Mouse (Mus musculus): ENCODE results near the gene Oas3. TPM values are rescaled to one million over a fixed set of nuclear protein-coding genes. Genes with fewer than 3 reads are reported as not detected.

Oas3 gene
- polyA plus RNA-seq, 1 experiment from 2014 or later: 0.40 TPM

- Histone ChIP-seq H3K27ac (replicated peaks) (no peak overlapping the region), H3K4me1 (replicated peaks; ENCODE audit: control insufficient read depth, insufficient read depth) (no peaks in the 10 kb centered on the region), H3K4me2 (replicated peaks; ENCODE audit: low read depth) (no peak overlapping the region), H3K9me3 (ENCODE audit: control insufficient read depth, low read length) (no peaks in the 10 kb centered on the region), H3K9ac (ENCODE audit: low read length) (no peak overlapping the region), H3K36me3 (ENCODE audit: control insufficient read depth, insufficient read depth, low read length) (no peaks in the 10 kb centered on the region), H3K27me3 (ENCODE audit: control insufficient read depth, insufficient read depth, low read length) (no peaks in the 10 kb centered on the region), H3K4me3 (ENCODE audit: low read depth, low read length) (no peak overlapping the region)
- ATAC-seq (ENCODE audit: low FRiP score, low TSS enrichment) (no peak), DNase-seq (ENCODE audit: low spot score) (no peak)
- TF ChIP-seq CTCF (IDR thresholded peaks at IDR 0.05; ENCODE audit: low read depth) (no peak), EP300 (optimal IDR thresholded peaks at IDR 0.05) (no peak)
- 57% methylated on average over 1 of the region's 1 CpGs for WGBS
Measured at GRCm38 (mm10) chr5:120732740-120733139, 44.7 kb downstream of the Oas3 start.

- H3K4me2 ChIP-seq (replicated peaks; ENCODE audit: low read depth): no peak overlapping the region
- no peak overlapping the region for H3K9ac ChIP-seq (ENCODE audit: low read length)
- H3K4me1 ChIP-seq (replicated peaks; ENCODE audit: control insufficient read depth, insufficient read depth): no peaks in the 10 kb centered on the region
- no peak for TF ChIP-seq CTCF (IDR thresholded peaks at IDR 0.05; ENCODE audit: low read depth)
- TF ChIP-seq EP300 (optimal IDR thresholded peaks at IDR 0.05): no peak
- H3K27ac ChIP-seq (replicated peaks): no peak overlapping the region
- WGBS: 59% methylated on average over 10 of the region's 10 CpGs
- H3K4me3 ChIP-seq (ENCODE audit: low read depth, low read length): no peak overlapping the region
- DNase-seq (ENCODE audit: low spot score): no peak
- no peaks in the 10 kb centered on the region for H3K36me3 ChIP-seq (ENCODE audit: control insufficient read depth, insufficient read depth, low read length)
- H3K27me3 ChIP-seq (ENCODE audit: control insufficient read depth, insufficient read depth, low read length): no peaks in the 10 kb centered on the region
- ATAC-seq (ENCODE audit: low FRiP score, low TSS enrichment): no peak
- H3K9me3 ChIP-seq (ENCODE audit: control insufficient read depth, low read length): no peaks in the 10 kb centered on the region
Measured at GRCm38 (mm10) chr5:120729319-120729718, 48.1 kb downstream of the Oas3 start.

GRCm38 (mm10) chr5:120725811-120726455 lies 51.5 kb downstream of the Oas3 start:
- Histone ChIP-seq H3K9me3 (ENCODE audit: control insufficient read depth, low read length) (no peaks in the 10 kb centered on the region), H3K36me3 (ENCODE audit: control insufficient read depth, insufficient read depth, low read length) (no peaks in the 10 kb centered on the region), H3K4me2 (replicated peaks; ENCODE audit: low read depth) (no peak overlapping the region), H3K9ac (ENCODE audit: low read length) (no peak overlapping the region), H3K27ac (replicated peaks) (no peak overlapping the region), H3K4me1 (replicated peaks; ENCODE audit: control insufficient read depth, insufficient read depth) (no peaks in the 10 kb centered on the region), H3K4me3 (ENCODE audit: low read depth, low read length) (no peak overlapping the region), H3K27me3 (ENCODE audit: control insufficient read depth, insufficient read depth, low read length) (no peaks in the 10 kb centered on the region)
- WGBS: 57% methylated on average over 12 of the region's 12 CpGs
- ATAC-seq (ENCODE audit: low FRiP score, low TSS enrichment): no peak
- TF ChIP-seq EP300 (optimal IDR thresholded peaks at IDR 0.05) (no peak), CTCF (IDR thresholded peaks at IDR 0.05; ENCODE audit: low read depth) (no peak)
- DNase-seq (ENCODE audit: low spot score): no peak

DNA sequence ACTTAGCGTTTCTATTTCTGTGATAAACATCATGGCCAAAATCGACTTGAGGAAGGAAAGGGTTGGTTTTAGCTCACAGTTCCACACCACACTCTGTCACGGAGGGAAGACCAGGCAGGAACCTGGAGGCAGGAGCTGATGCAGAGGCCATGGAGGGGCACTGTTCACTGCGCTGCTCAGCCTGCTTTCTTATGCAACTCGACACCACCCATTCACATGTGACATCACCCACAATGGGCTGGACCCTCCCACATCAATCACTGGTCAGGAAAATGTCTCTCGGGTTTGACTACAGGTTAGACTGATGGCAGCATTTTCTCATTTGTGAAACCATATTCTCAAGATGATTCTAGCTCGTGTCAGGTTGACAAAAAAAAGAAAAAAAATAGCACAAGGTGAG lies 56.5 kb downstream of the Oas3 start:
- Histone ChIP-seq H3K36me3 (ENCODE audit: control insufficient read depth, insufficient read depth, low read length) (no peaks in the 10 kb centered on the region), H3K9ac (ENCODE audit: low read length) (no peak overlapping the region), H3K27ac (replicated peaks) (no peak overlapping the region), H3K4me3 (ENCODE audit: low read depth, low read length) (no peak overlapping the region), H3K4me2 (replicated peaks; ENCODE audit: low read depth) (no peak overlapping the region), H3K9me3 (ENCODE audit: control insufficient read depth, low read length) (no peaks in the 10 kb centered on the region), H3K27me3 (ENCODE audit: control insufficient read depth, insufficient read depth, low read length) (no peaks in the 10 kb centered on the region), H3K4me1 (replicated peaks; ENCODE audit: control insufficient read depth, insufficient read depth) (no peaks in the 10 kb centered on the region)
- no peak for TF ChIP-seq CTCF (IDR thresholded peaks at IDR 0.05; ENCODE audit: low read depth)
- WGBS: 50% methylated on average over 7 of the region's 7 CpGs
- ATAC-seq (ENCODE audit: low FRiP score, low TSS enrichment) (no peak), DNase-seq (ENCODE audit: low spot score) (no peak)

GRCm38 (mm10) chr5:120718600-120719378 lies 58.7 kb downstream of the Oas3 start:
- DNase-seq (ENCODE audit: low spot score): peak; percentile 32
- Histone ChIP-seq H3K9me3 (ENCODE audit: control insufficient read depth, low read length) (no peaks in the 10 kb centered on the region), H3K4me1 (replicated peaks; ENCODE audit: control insufficient read depth, insufficient read depth) (no peaks in the 10 kb centered on the region), H3K4me2 (replicated peaks; ENCODE audit: low read depth) (no peak overlapping the region), H3K27ac (replicated peaks) (no peak overlapping the region), H3K9ac (ENCODE audit: low read length) (no peak overlapping the region), H3K27me3 (ENCODE audit: control insufficient read depth, insufficient read depth, low read length) (no peaks in the 10 kb centered on the region), H3K36me3 (ENCODE audit: control insufficient read depth, insufficient read depth, low read length) (no peaks in the 10 kb centered on the region), H3K4me3 (ENCODE audit: low read depth, low read length) (no peak overlapping the region)
- 41% methylated on average over 15 of the region's 15 CpGs for WGBS
- TF ChIP-seq EP300 (optimal IDR thresholded peaks at IDR 0.05): no peak
- TF ChIP-seq CTCF (IDR thresholded peaks at IDR 0.05; ENCODE audit: low read depth): peak; percentile 34; the same call in 1 of the 2 replicates
- no peak for ATAC-seq (ENCODE audit: low FRiP score, low TSS enrichment)

GRCm38 (mm10) chr5:120717136-120717535 lies 60.3 kb downstream of the Oas3 start:
- Histone ChIP-seq H3K27me3 (ENCODE audit: control insufficient read depth, insufficient read depth, low read length) (no peaks in the 10 kb centered on the region), H3K27ac (replicated peaks) (no peak overlapping the region), H3K4me3 (ENCODE audit: low read depth, low read length) (no peak overlapping the region), H3K4me2 (replicated peaks; ENCODE audit: low read depth) (no peak overlapping the region), H3K36me3 (ENCODE audit: control insufficient read depth, insufficient read depth, low read length) (no peaks in the 10 kb centered on the region), H3K4me1 (replicated peaks; ENCODE audit: control insufficient read depth, insufficient read depth) (no peaks in the 10 kb centered on the region), H3K9ac (ENCODE audit: low read length) (no peak overlapping the region), H3K9me3 (ENCODE audit: control insufficient read depth, low read length) (no peaks in the 10 kb centered on the region)
- TF ChIP-seq EP300 (optimal IDR thresholded peaks at IDR 0.05) (no peak), CTCF (IDR thresholded peaks at IDR 0.05; ENCODE audit: low read depth) (no peak)
- DNase-seq (ENCODE audit: low spot score) (no peak), ATAC-seq (ENCODE audit: low FRiP score, low TSS enrichment) (no peak)
- 48% methylated on average over 10 of the region's 10 CpGs for WGBS
